Mouse (Mus musculus): ENCODE measurements around the gene Izumo1r. TPM values are rescaled to one million over a fixed set of nuclear protein-coding genes. Genes with fewer than 3 reads are reported as not detected.
A peak's percentile ranks its signal among the peaks of the same experiment; 100 is the strongest.

Gene Izumo1r
- polyA plus RNA-seq, 1 experiment from 2014 or later = 0.54 TPM

GRCm38 (mm10) chr9:14843901-14844300 lies 59.8 kb downstream of the Izumo1r start:
- no peak overlapping the region for H3K4me2 ChIP-seq (ENCODE audit: low read depth, low read length)
- H3K36me3 ChIP-seq (ENCODE audit: control insufficient read depth, insufficient read depth, low read length) = no peaks in the 10 kb centered on the region
- H3K27me3 ChIP-seq (ENCODE audit: control insufficient read depth, insufficient read depth, low read depth, low read length) = no peaks in the 10 kb centered on the region
- no peaks in the 10 kb centered on the region for H3K9me3 ChIP-seq (ENCODE audit: control insufficient read depth, low read length)
- no peak overlapping the region for H3K27ac ChIP-seq (ENCODE audit: low read length)
- 88% methylated on average over 3 of the region's 3 CpGs for WGBS
- H3K9ac ChIP-seq (ENCODE audit: low read length) = no peak overlapping the region
- H3K4me3 ChIP-seq (ENCODE audit: low read length) = no peak overlapping the region
- no peak for ATAC-seq (ENCODE audit: low read depth)
- H3K4me1 ChIP-seq (replicated peaks; ENCODE audit: control insufficient read depth, insufficient read depth, low read length) = peaks cover 5% of the 10 kb centered on the region; the same call in 1 of the 2 replicates

- Histone ChIP-seq H3K4me3 (ENCODE audit: low read length) (no peak overlapping the region), H3K4me1 (replicated peaks; ENCODE audit: control insufficient read depth, insufficient read depth, low read length) (peaks cover 5% of the 10 kb centered on the region; the same call in 1 of the 2 replicates), H3K9me3 (ENCODE audit: control insufficient read depth, low read length) (no peaks in the 10 kb centered on the region), H3K9ac (ENCODE audit: low read length) (no peak overlapping the region), H3K36me3 (ENCODE audit: control insufficient read depth, insufficient read depth, low read length) (no peaks in the 10 kb centered on the region), H3K27me3 (ENCODE audit: control insufficient read depth, insufficient read depth, low read depth, low read length) (no peaks in the 10 kb centered on the region), H3K27ac (ENCODE audit: low read length) (no peak overlapping the region), H3K4me2 (ENCODE audit: low read depth, low read length) (no peak overlapping the region)
- WGBS = 92% methylated on average over 6 of the region's 6 CpGs
- no peak for ATAC-seq (ENCODE audit: low read depth)
These were observed 60.4 kb downstream of the Izumo1r start for GRCm38 (mm10) chr9:14843311-14843857.

- WGBS = 68% methylated on average over 10 of the region's 10 CpGs
- Histone ChIP-seq H3K36me3 (ENCODE audit: control insufficient read depth, insufficient read depth, low read length) (no peaks in the 10 kb centered on the region), H3K4me2 (ENCODE audit: low read depth, low read length) (no peak overlapping the region), H3K9me3 (ENCODE audit: control insufficient read depth, low read length) (no peaks in the 10 kb centered on the region), H3K9ac (ENCODE audit: low read length) (no peak overlapping the region), H3K4me1 (replicated peaks; ENCODE audit: control insufficient read depth, insufficient read depth, low read length) (peaks cover 5% of the 10 kb centered on the region; the same call in 1 of the 2 replicates), H3K27me3 (ENCODE audit: control insufficient read depth, insufficient read depth, low read depth, low read length) (no peaks in the 10 kb centered on the region), H3K4me3 (ENCODE audit: low read length) (no peak overlapping the region), H3K27ac (ENCODE audit: low read length) (peak overlapping the region; percentile 12)
- ATAC-seq (ENCODE audit: low read depth) = peak; percentile 96
These were observed 61.6 kb downstream of the Izumo1r start for GRCm38 (mm10) chr9:14841878-14842761.

DNA sequence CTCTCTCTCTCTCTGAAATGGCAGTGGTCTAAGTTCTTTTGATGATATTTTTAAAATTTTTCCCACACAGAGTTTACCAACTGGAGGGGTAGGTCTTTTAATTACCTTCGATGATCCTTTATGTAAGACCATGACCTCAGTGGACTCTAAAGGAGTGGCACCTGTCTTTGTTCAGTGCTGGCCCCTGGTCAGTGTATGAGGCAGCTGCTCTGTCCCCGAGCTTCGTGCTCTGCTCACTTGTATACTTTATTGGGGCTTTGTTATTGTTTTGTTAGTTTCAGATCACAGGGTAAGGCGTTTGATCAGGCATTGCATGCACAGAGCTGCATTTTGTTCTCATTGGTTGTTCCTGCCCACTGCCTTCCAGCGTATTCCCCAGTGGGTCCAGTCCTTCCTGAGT lies 63.8 kb downstream of the Izumo1r start:
- 70% methylated on average over 5 of the region's 5 CpGs for WGBS
- peaks cover 5% of the 10 kb centered on the region; the same call in 1 of the 2 replicates for H3K4me1 ChIP-seq (replicated peaks; ENCODE audit: control insufficient read depth, insufficient read depth, low read length)
- no peaks in the 10 kb centered on the region for H3K9me3 ChIP-seq (ENCODE audit: control insufficient read depth, low read length)
- H3K4me3 ChIP-seq (ENCODE audit: low read length) = no peak overlapping the region
- H3K36me3 ChIP-seq (ENCODE audit: control insufficient read depth, insufficient read depth, low read length) = peaks cover 9% of the 10 kb centered on the region
- no peak for ATAC-seq (ENCODE audit: low read depth)
- H3K27me3 ChIP-seq (ENCODE audit: control insufficient read depth, insufficient read depth, low read depth, low read length) = no peaks in the 10 kb centered on the region
- no peak overlapping the region for H3K27ac ChIP-seq (ENCODE audit: low read length)
- no peak overlapping the region for H3K9ac ChIP-seq (ENCODE audit: low read length)
- H3K4me2 ChIP-seq (ENCODE audit: low read depth, low read length) = no peak overlapping the region

DNA sequence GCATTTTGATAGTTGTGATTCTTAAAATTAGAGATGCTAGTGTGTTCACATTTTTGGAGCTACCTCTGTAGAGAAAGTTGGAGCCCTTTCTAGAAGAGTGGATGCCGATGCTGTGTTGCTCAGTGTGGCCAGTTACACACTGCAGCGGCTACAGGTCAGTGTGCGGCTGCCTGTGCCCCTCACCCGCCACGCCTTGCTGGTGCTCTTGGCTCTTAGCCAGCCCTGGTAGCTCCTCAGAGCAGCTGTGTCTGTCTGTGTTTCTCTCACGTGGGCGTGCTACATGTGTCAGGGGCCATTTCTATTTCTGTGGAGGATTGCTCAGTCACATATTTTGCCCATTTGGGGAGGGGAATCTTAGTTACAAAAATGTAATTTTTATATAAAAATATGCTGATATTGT lies 64.2 kb downstream of the Izumo1r start:
- H3K27ac ChIP-seq (ENCODE audit: low read length) = no peak overlapping the region
- H3K27me3 ChIP-seq (ENCODE audit: control insufficient read depth, insufficient read depth, low read depth, low read length) = no peaks in the 10 kb centered on the region
- H3K4me1 ChIP-seq (replicated peaks; ENCODE audit: control insufficient read depth, insufficient read depth, low read length) = peaks cover 5% of the 10 kb centered on the region; the same call in 1 of the 2 replicates
- H3K4me2 ChIP-seq (ENCODE audit: low read depth, low read length) = no peak overlapping the region
- WGBS = 24% methylated on average over 7 of the region's 7 CpGs
- peak; percentile 35; the same call in 1 of the 2 replicates for ATAC-seq (ENCODE audit: low read depth)
- H3K36me3 ChIP-seq (ENCODE audit: control insufficient read depth, insufficient read depth, low read length) = peaks cover 12% of the 10 kb centered on the region
- no peak overlapping the region for H3K4me3 ChIP-seq (ENCODE audit: low read length)
- no peak overlapping the region for H3K9ac ChIP-seq (ENCODE audit: low read length)
- no peaks in the 10 kb centered on the region for H3K9me3 ChIP-seq (ENCODE audit: control insufficient read depth, low read length)

Other genes starting within 250 kb of the Izumo1r start
- 0.48 and 0.74 TPM in 2 replicates for gene Piwil4, start 163.2 kb downstream of the Izumo1r start, polyA plus RNA-seq (2015; fragmentation: Nextera tagmentation; extraction: Ambion mirVana)
- 2.5 and 3.2 TPM in 2 replicates for gene Fut4, start 151.6 kb downstream of the Izumo1r start, polyA plus RNA-seq (2015; fragmentation: Nextera tagmentation; extraction: Ambion mirVana)
- 7.7 and 11.7 TPM in 2 replicates for gene 1700012B09Rik, start 132.9 kb downstream of the Izumo1r start, polyA plus RNA-seq (2015; fragmentation: Nextera tagmentation; extraction: Ambion mirVana)
- gene Mre11a, start 119.3 kb downstream of the Izumo1r start, polyA plus RNA-seq (2015; fragmentation: Nextera tagmentation; extraction: Ambion mirVana) = 23.2 and 26.6 TPM in 2 replicates
- 33.0 and 37.0 TPM in 2 replicates for gene Ankrd49, start 119.1 kb downstream of the Izumo1r start, polyA plus RNA-seq (2015; fragmentation: Nextera tagmentation; extraction: Ambion mirVana)
- 0.24 and 0.54 TPM in 2 replicates for gene Gpr83, start 43.7 kb downstream of the Izumo1r start, polyA plus RNA-seq (2015; fragmentation: Nextera tagmentation; extraction: Ambion mirVana)
- 23.0 and 27.3 TPM in 2 replicates for gene Panx1, start 141.5 kb upstream of the Izumo1r start, polyA plus RNA-seq (2015; fragmentation: Nextera tagmentation; extraction: Ambion mirVana)
- gene Hephl1, start 208.2 kb upstream of the Izumo1r start, polyA plus RNA-seq (2015; fragmentation: Nextera tagmentation; extraction: Ambion mirVana) = not detected in 2 replicates

Data from lung, embryonic 16.5 days (tissue).